Mouse (Mus musculus): ENCODE results near the gene Olfml3. TPM values are rescaled to one million over a fixed set of nuclear protein-coding genes. Genes with fewer than 3 reads are reported as not detected.

Gene Olfml3
- polyA plus RNA-seq, 2 experiments = 1.2 to 1.7 TPM

DNA sequence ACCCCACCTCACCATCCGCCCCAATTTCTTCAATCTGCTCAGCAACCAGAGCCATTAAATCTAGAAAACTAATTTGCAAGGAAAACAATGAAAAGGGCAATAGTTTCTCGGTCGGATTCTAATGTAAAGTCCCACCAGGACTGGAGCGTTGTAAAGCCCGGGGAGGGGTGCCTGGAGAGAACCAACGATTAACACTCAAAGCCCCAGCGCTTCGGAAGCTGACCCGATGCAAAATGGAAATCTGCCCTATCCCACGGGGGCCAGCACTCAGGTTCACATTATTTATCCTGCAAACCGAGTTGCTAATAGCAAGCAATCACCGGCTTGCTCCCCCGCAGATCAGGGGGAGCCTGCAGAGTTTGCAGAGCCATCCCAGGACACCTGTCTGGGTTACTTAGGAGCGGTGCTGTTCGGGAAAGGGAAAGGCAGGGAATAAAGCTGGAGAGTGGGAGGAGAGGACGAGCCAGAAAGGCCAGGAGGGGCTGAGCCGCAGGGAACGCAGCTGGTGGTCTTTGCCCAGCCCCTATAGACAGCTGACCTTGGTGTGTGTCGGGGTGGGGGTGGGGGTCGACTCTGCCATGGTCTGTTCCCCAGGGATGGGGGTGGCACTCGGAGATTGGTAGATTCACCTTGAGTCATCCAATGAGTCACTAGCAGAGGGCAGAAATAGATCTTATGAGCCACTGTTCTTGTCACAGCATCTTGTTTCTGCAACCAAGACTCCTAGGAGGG lies 54.4 kb downstream of the Olfml3 start:
- H3K27me3 ChIP-seq (ENCODE audit: control insufficient read depth, insufficient read depth, low read length) = no peaks in the 10 kb centered on the region
- H3K4me1 ChIP-seq (replicated peaks; ENCODE audit: control insufficient read depth in 2 of 2, insufficient read depth in 2 of 2, low read length in 1 of 2) = no peaks in the 10 kb centered on the region
- no peaks in the 10 kb centered on the region for H3K36me3 ChIP-seq (replicated peaks; ENCODE audit: control insufficient read depth, insufficient read depth, low read depth)
- no peaks in the 10 kb centered on the region for H3K9me3 ChIP-seq (ENCODE audit: control insufficient read depth, low read length)
- no peak overlapping the region for H3K9ac ChIP-seq (replicated peaks)
- WGBS (ENCODE audit: insufficient replicate concordance) = 13% methylated on average over 21 of the region's 21 CpGs
- H3K4me2 ChIP-seq (ENCODE audit: low read depth) = no peak overlapping the region
- no peak overlapping the region for H3K27ac ChIP-seq
- TF ChIP-seq EP300 (IDR thresholded peaks at IDR 0.05; ENCODE audit: low read depth) (no peak), CTCF (IDR thresholded peaks at IDR 0.05; ENCODE audit: low read depth) (no peak)
- ATAC-seq (ENCODE audit: insufficient read depth) = no peak
- DNase-seq (ENCODE audit: low read depth in 3 of 3, low spot score in 3 of 3) = no peak
- H3K4me3 ChIP-seq (ENCODE audit: insufficient read depth in 1 of 2, low read depth in 2 of 2, low read length in 2 of 2) = no peak overlapping the region

DNA sequence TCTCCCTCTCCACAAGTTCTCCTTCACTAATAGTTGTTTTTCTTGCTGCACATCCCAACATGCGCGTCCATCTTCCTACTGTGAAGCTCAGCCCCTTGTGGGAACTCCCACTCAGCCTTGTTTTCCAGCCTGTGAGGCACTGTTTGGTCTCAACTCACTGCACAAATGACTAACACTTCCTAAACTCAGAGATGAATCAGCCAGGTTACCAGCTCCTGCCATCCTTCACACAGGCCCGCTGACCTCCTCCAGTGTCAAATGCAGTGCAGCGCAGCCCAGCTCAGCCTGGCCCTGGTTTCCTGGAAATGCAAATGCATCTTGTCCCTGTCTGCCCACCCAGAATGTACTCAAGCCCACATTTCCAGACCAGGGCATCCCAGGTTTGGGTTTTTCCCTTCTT lies 55.3 kb downstream of the Olfml3 start:
- Histone ChIP-seq H3K4me3 (ENCODE audit: insufficient read depth in 1 of 2, low read depth in 2 of 2, low read length in 2 of 2) (no peak overlapping the region), H3K9me3 (ENCODE audit: control insufficient read depth, low read length) (no peaks in the 10 kb centered on the region), H3K4me2 (ENCODE audit: low read depth) (no peak overlapping the region), H3K27me3 (ENCODE audit: control insufficient read depth, insufficient read depth, low read length) (no peaks in the 10 kb centered on the region), H3K27ac (no peak overlapping the region), H3K9ac (replicated peaks) (no peak overlapping the region), H3K36me3 (replicated peaks; ENCODE audit: control insufficient read depth, insufficient read depth, low read depth) (no peaks in the 10 kb centered on the region), H3K4me1 (replicated peaks; ENCODE audit: control insufficient read depth in 2 of 2, insufficient read depth in 2 of 2, low read length in 1 of 2) (no peaks in the 10 kb centered on the region)
- DNase-seq (ENCODE audit: low read depth in 3 of 3, low spot score in 3 of 3) (no peak), ATAC-seq (ENCODE audit: insufficient read depth) (no peak)
- WGBS (ENCODE audit: insufficient replicate concordance) = 39% methylated on average over 4 of the region's 4 CpGs
- TF ChIP-seq EP300 (IDR thresholded peaks at IDR 0.05; ENCODE audit: low read depth) (no peak), CTCF (IDR thresholded peaks at IDR 0.05; ENCODE audit: low read depth) (no peak)

DNA sequence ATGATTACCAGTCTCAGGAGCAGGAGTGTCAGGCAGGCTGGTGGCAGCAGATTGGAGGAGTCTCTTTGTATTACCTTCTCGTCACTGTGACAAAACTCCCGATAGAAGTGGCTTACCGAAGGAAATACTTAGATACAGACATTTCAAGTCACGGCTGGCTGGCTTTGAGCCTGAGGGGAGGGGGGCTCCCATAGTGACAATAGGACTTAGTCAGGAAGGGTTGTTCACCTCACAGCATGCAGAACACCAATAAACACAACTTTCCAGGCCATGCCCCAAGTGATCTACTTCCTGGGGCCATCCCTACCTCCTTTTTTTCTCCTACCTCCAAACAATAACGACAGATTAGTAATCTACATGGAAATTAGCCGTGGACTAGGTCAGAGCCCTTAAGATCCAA lies 59.0 kb downstream of the Olfml3 start:
- no peak overlapping the region for H3K4me3 ChIP-seq (ENCODE audit: insufficient read depth in 1 of 2, low read depth in 2 of 2, low read length in 2 of 2)
- DNase-seq (ENCODE audit: low read depth in 3 of 3, low spot score in 3 of 3) (no peak), ATAC-seq (ENCODE audit: insufficient read depth) (no peak)
- no peaks in the 10 kb centered on the region for H3K4me1 ChIP-seq (replicated peaks; ENCODE audit: control insufficient read depth in 2 of 2, insufficient read depth in 2 of 2, low read length in 1 of 2)
- H3K4me2 ChIP-seq (ENCODE audit: low read depth) = no peak overlapping the region
- 49% methylated on average over 6 of the region's 6 CpGs for WGBS (ENCODE audit: insufficient replicate concordance)
- no peak overlapping the region for H3K9ac ChIP-seq (replicated peaks)
- H3K36me3 ChIP-seq (replicated peaks; ENCODE audit: control insufficient read depth, insufficient read depth, low read depth) = no peaks in the 10 kb centered on the region
- no peaks in the 10 kb centered on the region for H3K9me3 ChIP-seq (ENCODE audit: control insufficient read depth, low read length)
- H3K27ac ChIP-seq = no peak overlapping the region
- no peaks in the 10 kb centered on the region for H3K27me3 ChIP-seq (ENCODE audit: control insufficient read depth, insufficient read depth, low read length)
- no peak for TF ChIP-seq EP300 (IDR thresholded peaks at IDR 0.05; ENCODE audit: low read depth)

DNA sequence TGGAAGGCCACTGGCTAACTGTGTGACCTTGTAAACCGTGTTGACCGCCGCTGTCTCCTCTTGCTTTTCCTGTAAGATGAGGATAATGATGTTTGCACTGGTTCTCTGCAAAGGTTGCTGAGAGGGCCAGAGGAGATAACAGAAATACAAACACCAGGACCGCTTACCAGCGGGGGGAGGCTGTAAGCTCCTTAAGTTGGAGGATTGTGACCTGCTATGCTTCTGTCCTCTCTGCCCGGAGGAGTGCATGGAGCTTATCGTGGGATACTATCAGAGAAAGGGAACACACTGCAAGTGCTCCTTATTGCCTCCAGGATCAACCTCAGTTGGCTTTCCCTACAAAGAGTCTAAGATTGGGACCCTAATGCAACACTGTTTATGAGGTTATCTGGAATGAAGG lies 65.1 kb downstream of the Olfml3 start:
- WGBS (ENCODE audit: insufficient replicate concordance) = 47% methylated on average over 7 of the region's 7 CpGs
- no peak for ATAC-seq (ENCODE audit: insufficient read depth)
- no peaks in the 10 kb centered on the region for H3K4me1 ChIP-seq (replicated peaks; ENCODE audit: control insufficient read depth in 2 of 2, insufficient read depth in 2 of 2, low read length in 1 of 2)

More for the DNA sequence above, 65.1 kb downstream of the Olfml3 start:
- Histone ChIP-seq H3K27ac (no peak overlapping the region), H3K4me3 (ENCODE audit: insufficient read depth in 1 of 2, low read depth in 2 of 2, low read length in 2 of 2) (no peak overlapping the region), H3K36me3 (replicated peaks; ENCODE audit: control insufficient read depth, insufficient read depth, low read depth) (no peaks in the 10 kb centered on the region), H3K27me3 (ENCODE audit: control insufficient read depth, insufficient read depth, low read length) (no peaks in the 10 kb centered on the region), H3K9me3 (ENCODE audit: control insufficient read depth, low read length) (no peaks in the 10 kb centered on the region), H3K4me2 (ENCODE audit: low read depth) (no peak overlapping the region), H3K9ac (replicated peaks) (no peak overlapping the region)
- no peak for TF ChIP-seq CTCF (IDR thresholded peaks at IDR 0.05; ENCODE audit: low read depth)
- TF ChIP-seq EP300 (IDR thresholded peaks at IDR 0.05; ENCODE audit: low read depth) = no peak
- DNase-seq (ENCODE audit: low read depth in 3 of 3, low spot score in 3 of 3) = no peak

Other genes with a start within 250 kb of the Olfml3 start
- 0.01 and 0.02 TPM in 2 replicates for gene Syt6, start 162.8 kb downstream of the Olfml3 start, polyA plus RNA-seq (2012; rRNA removed)
- not detected in 2 replicates for gene Syt6, start 162.8 kb downstream of the Olfml3 start, polyA plus RNA-seq (2014; fragmentation: Nextera tagmentation; extraction: Ambion mirVana)
- gene Atg4a-ps, start 91.9 kb downstream of the Olfml3 start, polyA plus RNA-seq (2012; rRNA removed) = 0.04 and 0.10 TPM in 2 replicates
- gene Atg4a-ps, start 91.9 kb downstream of the Olfml3 start, polyA plus RNA-seq (2014; fragmentation: Nextera tagmentation; extraction: Ambion mirVana) = 0.15 and 0.23 TPM in 2 replicates
- gene Gm10964, start 1.4 kb upstream of the Olfml3 start, polyA plus RNA-seq (2012; rRNA removed) = not detected in 2 replicates
- gene Gm10964, start 1.4 kb upstream of the Olfml3 start, polyA plus RNA-seq (2014; fragmentation: Nextera tagmentation; extraction: Ambion mirVana) = not detected in 2 replicates
- gene Hipk1, start 53.6 kb upstream of the Olfml3 start, polyA plus RNA-seq (2012; rRNA removed) = 22.4 and 22.7 TPM in 2 replicates
- 17.1 and 18.9 TPM in 2 replicates for gene Hipk1, start 53.6 kb upstream of the Olfml3 start, polyA plus RNA-seq (2014; fragmentation: Nextera tagmentation; extraction: Ambion mirVana)
- gene Dclre1b, start 71.4 kb upstream of the Olfml3 start, polyA plus RNA-seq (2012; rRNA removed) = 9.7 and 11.5 TPM in 2 replicates
- gene Dclre1b, start 71.4 kb upstream of the Olfml3 start, polyA plus RNA-seq (2014; fragmentation: Nextera tagmentation; extraction: Ambion mirVana) = 24.9 and 27.4 TPM in 2 replicates
- gene Ap4b1, start 71.5 kb upstream of the Olfml3 start, polyA plus RNA-seq (2012; rRNA removed) = 11.0 and 11.4 TPM in 2 replicates
- 12.8 and 15.3 TPM in 2 replicates for gene Ap4b1, start 71.5 kb upstream of the Olfml3 start, polyA plus RNA-seq (2014; fragmentation: Nextera tagmentation; extraction: Ambion mirVana)
- 0.48 and 1.6 TPM in 2 replicates for gene Gm43064, start 71.6 kb upstream of the Olfml3 start, polyA plus RNA-seq (2012; rRNA removed)
- 0.10 and 0.34 TPM in 2 replicates for gene Gm43064, start 71.6 kb upstream of the Olfml3 start, polyA plus RNA-seq (2014; fragmentation: Nextera tagmentation; extraction: Ambion mirVana)
- 2.0 and 3.2 TPM in 2 replicates for gene Bcl2l15, start 94.6 kb upstream of the Olfml3 start, polyA plus RNA-seq (2012; rRNA removed)
- 1.5 and 1.7 TPM in 2 replicates for gene Bcl2l15, start 94.6 kb upstream of the Olfml3 start, polyA plus RNA-seq (2014; fragmentation: Nextera tagmentation; extraction: Ambion mirVana)
- gene Ptpn22, start 121.8 kb upstream of the Olfml3 start, polyA plus RNA-seq (2012; rRNA removed) = 0.77 and 1.5 TPM in 2 replicates
- gene Ptpn22, start 121.8 kb upstream of the Olfml3 start, polyA plus RNA-seq (2014; fragmentation: Nextera tagmentation; extraction: Ambion mirVana) = 1.3 and 1.4 TPM in 2 replicates
- 2.6 and 3.3 TPM in 2 replicates for gene Rsbn1, start 176.1 kb upstream of the Olfml3 start, polyA plus RNA-seq (2012; rRNA removed)
- gene Rsbn1, start 176.1 kb upstream of the Olfml3 start, polyA plus RNA-seq (2014; fragmentation: Nextera tagmentation; extraction: Ambion mirVana) = 3.6 and 3.8 TPM in 2 replicates
- 1.9 and 3.0 TPM in 2 replicates for gene Phtf1, start 230.1 kb upstream of the Olfml3 start, polyA plus RNA-seq (2012; rRNA removed)
- gene Phtf1, start 230.1 kb upstream of the Olfml3 start, polyA plus RNA-seq (2014; fragmentation: Nextera tagmentation; extraction: Ambion mirVana) = 5.9 TPM in 2 replicates